Mouse (Mus musculus): ENCODE data around the gene Espn. TPM values are rescaled to one million over a fixed set of nuclear protein-coding genes. Genes with fewer than 3 reads are reported as not detected.

Gene Espn
- polyA plus RNA-seq (2014; fragmentation: Nextera tagmentation; extraction: Ambion mirVana) = not detected in 2 replicates

DNA sequence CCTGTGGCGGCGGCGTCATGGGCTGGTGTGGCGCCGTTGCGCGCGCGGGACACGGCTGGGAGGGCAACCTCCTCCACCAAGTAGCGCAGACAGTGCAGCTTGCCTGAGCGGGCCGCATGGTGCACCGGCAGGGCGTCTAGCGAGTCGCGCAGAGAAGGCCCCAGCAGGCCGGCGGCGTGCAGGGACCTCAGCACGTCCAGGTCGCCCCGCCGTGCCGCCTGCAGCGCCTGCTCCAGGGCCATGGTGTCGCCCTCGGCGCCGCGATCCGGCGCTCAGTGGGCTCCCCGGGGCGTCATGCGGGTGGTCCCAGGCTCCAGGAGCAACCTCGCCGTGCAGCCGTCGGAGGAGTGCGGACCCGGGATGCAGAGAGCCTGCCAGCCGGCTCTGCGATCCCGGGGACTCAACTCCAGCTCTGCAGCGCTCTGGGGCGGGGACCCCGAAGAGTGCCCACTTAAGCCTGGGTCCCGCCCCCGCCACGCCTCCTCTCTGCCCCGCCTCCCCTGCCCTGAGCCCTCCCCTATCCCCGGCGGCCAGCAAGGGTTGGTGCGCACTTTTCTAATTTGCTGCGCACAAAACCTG is at the start of gene Espn:
Espn (minus strand) TSS at position 406 of the 579 bp plus-strand sequence.
- H3K4me2 ChIP-seq (ENCODE audit: low read length) = peak within 1 kb of the TSS; percentile 41
- H3K4me1 ChIP-seq (ENCODE audit: control insufficient read depth, insufficient read depth, low read length) = peaks cover 6% of the 10 kb centered on the region; the same call in 1 of the 2 replicates
- no peak within 1 kb of the TSS for H3K27ac ChIP-seq (replicated peaks; ENCODE audit: low read depth, low read length)
- peak; percentile 61 for DNase-seq
- H3K36me3 ChIP-seq (ENCODE audit: control insufficient read depth, insufficient read depth, low read length) = no peaks in the 10 kb centered on the region
- H3K4me3 ChIP-seq (replicated peaks; ENCODE audit: low read depth, low read length) = peak within 1 kb of the TSS; percentile 20
- 1% methylated on average over 57 of the region's 57 CpGs for WGBS
- ATAC-seq (ENCODE audit: low FRiP score, low TSS enrichment) = no peak
- 0 out of 2 replicates have a peak within 1 kb of the TSS, but pooled peaks have one; percentile 23 for H3K9ac ChIP-seq (replicated peaks; ENCODE audit: low read length)
- H3K9me3 ChIP-seq (ENCODE audit: control insufficient read depth, low read length) = no peaks in the 10 kb centered on the region
- H3K27me3 ChIP-seq (ENCODE audit: control insufficient read depth, insufficient read depth, low read length) = peaks cover 40% of the 10 kb centered on the region

DNA sequence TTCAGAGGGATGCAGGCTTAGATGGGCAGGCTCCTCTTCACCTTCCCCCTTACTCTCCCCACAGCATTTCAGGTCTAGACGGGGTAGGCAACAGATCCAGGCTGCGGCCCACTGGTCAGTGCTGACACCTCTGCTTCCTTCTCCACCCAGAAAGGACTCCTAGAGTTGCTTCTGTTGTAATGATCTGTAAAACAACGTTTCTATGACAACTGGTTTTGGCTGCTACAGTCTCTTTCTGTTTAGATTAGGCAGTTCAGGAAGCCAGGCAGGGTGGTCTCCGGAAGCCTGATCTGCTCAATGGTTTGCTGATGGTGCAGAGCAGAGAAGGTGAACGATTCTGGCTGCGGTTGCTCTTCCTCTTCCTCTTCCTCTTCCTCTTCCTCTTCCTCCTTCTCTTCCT is 49.3 kb upstream of the Espn start:
- no peaks in the 10 kb centered on the region for H3K4me1 ChIP-seq (ENCODE audit: control insufficient read depth, insufficient read depth, low read length)
- 78% methylated on average over 6 of the region's 6 CpGs for WGBS
- H3K36me3 ChIP-seq (ENCODE audit: control insufficient read depth, insufficient read depth, low read length) = no peaks in the 10 kb centered on the region
- no peak for DNase-seq
- H3K27ac ChIP-seq (replicated peaks; ENCODE audit: low read depth, low read length) = no peak overlapping the region
- H3K9me3 ChIP-seq (ENCODE audit: control insufficient read depth, low read length) = no peaks in the 10 kb centered on the region
- ATAC-seq (ENCODE audit: low FRiP score, low TSS enrichment) = no peak
- no peak overlapping the region for H3K9ac ChIP-seq (replicated peaks; ENCODE audit: low read length)
- no peak overlapping the region for H3K4me2 ChIP-seq (ENCODE audit: low read length)
- no peaks in the 10 kb centered on the region for H3K27me3 ChIP-seq (ENCODE audit: control insufficient read depth, insufficient read depth, low read length)
- H3K4me3 ChIP-seq (replicated peaks; ENCODE audit: low read depth, low read length) = no peak overlapping the region

DNA sequence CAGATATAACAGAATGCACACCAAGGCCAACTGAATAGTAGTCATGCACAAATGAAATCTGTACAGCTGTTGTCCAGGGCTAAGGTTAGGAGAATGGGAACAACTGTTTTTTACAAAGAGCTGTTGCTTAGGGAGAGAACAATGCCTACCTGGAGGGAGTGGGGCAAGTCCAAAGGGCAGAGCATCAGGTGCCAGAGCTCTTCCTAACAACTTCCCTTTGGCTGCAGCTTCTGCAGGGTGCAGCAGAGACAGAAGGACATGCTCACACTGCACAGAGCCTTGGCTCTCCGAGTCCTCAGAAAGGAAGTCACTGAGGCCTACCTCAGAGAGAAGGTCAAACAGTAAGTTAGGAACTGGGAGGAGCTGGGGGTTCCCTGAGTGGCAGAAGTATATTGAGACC is 47.4 kb upstream of the Espn start:
- ATAC-seq (ENCODE audit: low FRiP score, low TSS enrichment) (no peak), DNase-seq (no peak)
- H3K4me1 ChIP-seq (ENCODE audit: control insufficient read depth, insufficient read depth, low read length) = no peaks in the 10 kb centered on the region
- no peaks in the 10 kb centered on the region for H3K9me3 ChIP-seq (ENCODE audit: control insufficient read depth, low read length)
- H3K36me3 ChIP-seq (ENCODE audit: control insufficient read depth, insufficient read depth, low read length) = no peaks in the 10 kb centered on the region
- no peak overlapping the region for H3K9ac ChIP-seq (replicated peaks; ENCODE audit: low read length)
- H3K4me3 ChIP-seq (replicated peaks; ENCODE audit: low read depth, low read length) = no peak overlapping the region
- no peak overlapping the region for H3K4me2 ChIP-seq (ENCODE audit: low read length)
- no peak overlapping the region for H3K27ac ChIP-seq (replicated peaks; ENCODE audit: low read depth, low read length)
- H3K27me3 ChIP-seq (ENCODE audit: control insufficient read depth, insufficient read depth, low read length) = no peaks in the 10 kb centered on the region
- 70% methylated on average over 1 of the region's 1 CpGs for WGBS

DNA sequence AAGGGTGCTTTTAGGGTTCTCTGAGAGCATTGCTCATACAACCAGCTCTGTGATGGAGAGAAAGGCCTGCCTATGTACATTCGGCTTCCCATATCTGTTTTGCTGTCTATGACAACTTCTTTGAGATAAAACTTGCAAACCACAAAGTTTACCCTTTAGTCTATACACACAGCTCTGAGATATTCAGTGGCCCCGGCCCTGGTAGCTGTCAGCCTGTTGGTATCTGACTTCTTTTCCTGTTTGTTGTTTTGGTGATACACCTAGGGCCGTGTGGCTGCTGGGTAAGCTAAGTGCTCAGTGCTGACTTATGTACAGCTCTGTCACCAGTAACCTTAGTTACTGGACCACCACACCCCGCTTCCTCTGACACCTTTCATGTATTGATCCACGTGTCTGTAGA is 45.4 kb upstream of the Espn start:
- H3K9me3 ChIP-seq (ENCODE audit: control insufficient read depth, low read length) = no peaks in the 10 kb centered on the region
- ATAC-seq (ENCODE audit: low FRiP score, low TSS enrichment) = no peak
- WGBS = 88% methylated on average over 5 of the region's 5 CpGs

DNA sequence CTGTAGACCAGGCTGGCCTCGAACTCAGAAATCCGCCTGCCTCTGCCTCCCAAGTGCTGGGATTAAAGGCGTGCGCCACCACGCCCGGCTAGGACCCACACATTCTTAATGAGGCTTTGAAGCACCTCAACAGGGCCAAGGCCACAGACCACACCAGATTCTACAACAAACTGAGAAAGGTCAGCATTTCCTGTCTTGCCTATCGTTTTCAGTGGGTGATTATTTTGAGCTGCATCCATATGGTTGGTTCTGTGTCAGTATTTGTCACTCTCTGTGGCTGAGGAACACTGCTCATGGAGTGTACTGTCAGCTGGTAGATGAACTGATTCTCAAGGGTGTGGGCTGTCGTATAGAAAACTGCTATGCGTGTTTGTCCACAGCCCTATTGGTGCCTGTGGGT is 44.1 kb upstream of the Espn start:
- Histone ChIP-seq H3K4me2 (ENCODE audit: low read length) (no peak overlapping the region), H3K36me3 (ENCODE audit: control insufficient read depth, insufficient read depth, low read length) (no peaks in the 10 kb centered on the region), H3K9ac (replicated peaks; ENCODE audit: low read length) (no peak overlapping the region), H3K4me3 (replicated peaks; ENCODE audit: low read depth, low read length) (no peak overlapping the region), H3K27me3 (ENCODE audit: control insufficient read depth, insufficient read depth, low read length) (no peaks in the 10 kb centered on the region), H3K27ac (replicated peaks; ENCODE audit: low read depth, low read length) (no peak overlapping the region), H3K4me1 (ENCODE audit: control insufficient read depth, insufficient read depth, low read length) (no peaks in the 10 kb centered on the region), H3K9me3 (ENCODE audit: control insufficient read depth, low read length) (no peaks in the 10 kb centered on the region)
- DNase-seq (no peak), ATAC-seq (ENCODE audit: low FRiP score, low TSS enrichment) (no peak)
- WGBS = 92% methylated on average over 9 of the region's 9 CpGs

More for the DNA sequence above, 45.4 kb upstream of the Espn start:
- Histone ChIP-seq H3K4me3 (replicated peaks; ENCODE audit: low read depth, low read length) (no peak overlapping the region), H3K4me1 (ENCODE audit: control insufficient read depth, insufficient read depth, low read length) (no peaks in the 10 kb centered on the region), H3K27me3 (ENCODE audit: control insufficient read depth, insufficient read depth, low read length) (no peaks in the 10 kb centered on the region), H3K27ac (replicated peaks; ENCODE audit: low read depth, low read length) (no peak overlapping the region), H3K36me3 (ENCODE audit: control insufficient read depth, insufficient read depth, low read length) (no peaks in the 10 kb centered on the region), H3K9ac (replicated peaks; ENCODE audit: low read length) (no peak overlapping the region), H3K4me2 (ENCODE audit: low read length) (no peak overlapping the region)
- DNase-seq = no peak

DNA sequence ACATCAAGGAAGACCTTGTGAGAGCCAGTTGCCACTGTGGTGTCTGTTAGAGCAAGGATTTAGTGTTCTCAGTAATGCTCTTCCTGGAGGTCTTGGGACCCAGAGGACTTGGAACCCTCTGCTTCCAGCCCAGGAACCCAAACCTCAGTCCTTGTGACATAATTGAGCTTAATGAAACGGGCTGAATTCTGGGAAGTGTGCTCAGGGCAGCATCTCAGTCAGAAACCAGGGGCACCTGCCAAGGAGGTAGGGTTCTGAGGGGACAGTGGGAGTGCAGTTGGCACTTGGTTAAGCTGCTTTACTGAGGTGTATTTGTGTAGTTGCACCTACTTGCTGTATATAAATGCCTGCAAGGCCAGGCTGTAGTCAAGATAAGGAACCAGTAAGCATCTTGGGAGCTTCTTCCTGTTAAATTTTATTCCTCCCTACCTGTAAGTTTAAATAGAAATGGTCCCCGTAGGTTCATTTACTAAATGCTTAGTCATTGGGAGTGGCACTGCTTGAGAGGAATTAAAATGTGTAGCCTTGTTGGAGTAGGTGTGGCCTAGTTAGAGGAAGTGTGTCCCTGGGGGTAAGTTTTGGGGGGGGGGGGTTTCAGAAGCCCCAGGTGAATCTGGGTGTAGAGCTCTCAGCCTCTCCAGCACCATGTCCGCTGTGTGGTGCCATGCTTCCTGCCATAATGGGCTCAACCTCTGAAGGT is 42.5 kb upstream of the Espn start:
- H3K36me3 ChIP-seq (ENCODE audit: control insufficient read depth, insufficient read depth, low read length) = no peaks in the 10 kb centered on the region
- DNase-seq (no peak), ATAC-seq (ENCODE audit: low FRiP score, low TSS enrichment) (no peak)
- H3K9ac ChIP-seq (replicated peaks; ENCODE audit: low read length) = no peak overlapping the region
- H3K4me1 ChIP-seq (ENCODE audit: control insufficient read depth, insufficient read depth, low read length) = no peaks in the 10 kb centered on the region
- WGBS = 92% methylated on average over 3 of the region's 3 CpGs
- no peaks in the 10 kb centered on the region for H3K9me3 ChIP-seq (ENCODE audit: control insufficient read depth, low read length)
- H3K4me3 ChIP-seq (replicated peaks; ENCODE audit: low read depth, low read length) = no peak overlapping the region
- H3K4me2 ChIP-seq (ENCODE audit: low read length) = no peak overlapping the region
- H3K27ac ChIP-seq (replicated peaks; ENCODE audit: low read depth, low read length) = no peak overlapping the region
- no peaks in the 10 kb centered on the region for H3K27me3 ChIP-seq (ENCODE audit: control insufficient read depth, insufficient read depth, low read length)

DNA sequence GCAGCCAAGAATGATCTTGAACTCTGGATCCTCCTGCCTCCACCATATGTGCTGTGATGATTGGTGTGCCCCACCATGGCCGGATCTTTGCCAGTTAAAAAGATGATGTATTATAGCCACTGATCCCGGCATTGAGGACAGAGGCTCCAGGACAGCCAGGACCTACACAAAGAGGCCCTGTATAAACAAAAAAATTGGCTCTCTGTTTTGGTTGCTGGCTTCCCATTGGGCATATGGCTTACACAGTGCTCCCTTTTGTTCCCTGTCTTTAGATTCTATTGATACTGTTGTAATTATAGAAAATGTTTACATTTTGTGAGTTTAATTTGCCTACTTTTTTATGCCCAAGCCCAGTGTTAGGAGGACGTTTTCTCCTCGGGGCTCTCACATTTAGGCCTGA is 40.4 kb upstream of the Espn start:
- no peak overlapping the region for H3K4me2 ChIP-seq (ENCODE audit: low read length)
- H3K4me1 ChIP-seq (ENCODE audit: control insufficient read depth, insufficient read depth, low read length) = no peaks in the 10 kb centered on the region
- H3K36me3 ChIP-seq (ENCODE audit: control insufficient read depth, insufficient read depth, low read length) = no peaks in the 10 kb centered on the region
- no peak for ATAC-seq (ENCODE audit: low FRiP score, low TSS enrichment)
- DNase-seq = no peak
- no peak overlapping the region for H3K27ac ChIP-seq (replicated peaks; ENCODE audit: low read depth, low read length)
- WGBS = 53% methylated on average over 4 of the region's 4 CpGs
- H3K9me3 ChIP-seq (ENCODE audit: control insufficient read depth, low read length) = no peaks in the 10 kb centered on the region
- no peak overlapping the region for H3K4me3 ChIP-seq (replicated peaks; ENCODE audit: low read depth, low read length)
- H3K27me3 ChIP-seq (ENCODE audit: control insufficient read depth, insufficient read depth, low read length) = no peaks in the 10 kb centered on the region
- no peak overlapping the region for H3K9ac ChIP-seq (replicated peaks; ENCODE audit: low read length)

DNA sequence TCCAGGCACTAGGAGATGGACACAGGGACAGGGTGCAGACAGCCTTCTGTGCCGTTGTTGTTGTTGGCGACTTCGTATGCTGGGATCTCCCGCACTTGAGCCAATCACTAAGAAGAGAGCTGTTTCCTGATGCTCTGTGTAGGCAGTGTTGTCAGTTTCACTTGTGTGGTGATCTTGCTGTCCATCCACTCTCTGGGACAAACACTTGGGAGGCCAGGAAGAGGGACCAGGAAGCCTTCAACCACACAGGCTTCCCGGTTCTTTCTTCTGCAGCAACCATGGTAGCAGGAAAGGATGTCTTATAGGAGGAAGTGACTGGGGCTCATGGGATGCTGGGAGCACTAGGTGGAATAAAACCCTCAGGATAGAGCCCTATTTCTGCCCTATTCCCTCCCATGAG is 38.5 kb upstream of the Espn start:
- Histone ChIP-seq H3K4me1 (ENCODE audit: control insufficient read depth, insufficient read depth, low read length) (peaks cover 9% of the 10 kb centered on the region), H3K9ac (replicated peaks; ENCODE audit: low read length) (no peak overlapping the region), H3K36me3 (ENCODE audit: control insufficient read depth, insufficient read depth, low read length) (no peaks in the 10 kb centered on the region), H3K27me3 (ENCODE audit: control insufficient read depth, insufficient read depth, low read length) (no peaks in the 10 kb centered on the region), H3K4me3 (replicated peaks; ENCODE audit: low read depth, low read length) (no peak overlapping the region), H3K4me2 (ENCODE audit: low read length) (no peak overlapping the region), H3K9me3 (ENCODE audit: control insufficient read depth, low read length) (no peaks in the 10 kb centered on the region), H3K27ac (replicated peaks; ENCODE audit: low read depth, low read length) (no peak overlapping the region)
- no peak for ATAC-seq (ENCODE audit: low FRiP score, low TSS enrichment)
- no peak for DNase-seq
- 83% methylated on average over 5 of the region's 5 CpGs for WGBS

DNA sequence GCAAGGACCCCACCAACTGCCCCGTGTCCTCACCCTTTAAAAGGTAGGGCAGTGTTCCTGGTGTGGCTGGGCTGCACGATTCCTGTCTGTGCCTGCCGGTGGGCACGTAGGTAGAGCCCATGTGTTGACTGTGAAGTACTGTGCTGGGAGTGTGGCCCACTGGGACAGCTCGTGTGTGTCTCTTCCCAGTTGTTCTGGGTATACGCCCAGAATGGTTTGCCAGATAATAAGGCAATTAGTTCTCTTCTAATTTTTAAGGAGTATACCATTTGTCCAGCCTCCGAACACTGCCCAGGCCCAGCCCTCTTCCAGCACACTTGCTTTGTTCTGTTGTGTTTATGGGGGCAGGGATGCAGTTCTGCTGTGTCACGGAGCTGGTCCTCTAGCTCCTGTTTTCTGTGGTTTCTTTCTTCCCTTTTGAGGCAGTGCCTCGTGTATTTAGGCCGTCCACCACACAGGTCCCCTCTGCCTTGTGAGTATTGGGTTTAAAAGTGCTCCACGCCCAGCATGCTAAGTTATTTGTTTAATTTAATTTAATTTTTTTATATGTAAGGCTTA is 38.0 kb upstream of the Espn start:
- Histone ChIP-seq H3K9me3 (ENCODE audit: control insufficient read depth, low read length) (no peaks in the 10 kb centered on the region), H3K4me3 (replicated peaks; ENCODE audit: low read depth, low read length) (no peak overlapping the region), H3K4me1 (ENCODE audit: control insufficient read depth, insufficient read depth, low read length) (peaks cover 11% of the 10 kb centered on the region), H3K4me2 (ENCODE audit: low read length) (no peak overlapping the region), H3K27ac (replicated peaks; ENCODE audit: low read depth, low read length) (no peak overlapping the region), H3K27me3 (ENCODE audit: control insufficient read depth, insufficient read depth, low read length) (no peaks in the 10 kb centered on the region), H3K36me3 (ENCODE audit: control insufficient read depth, insufficient read depth, low read length) (no peaks in the 10 kb centered on the region), H3K9ac (replicated peaks; ENCODE audit: low read length) (no peak overlapping the region)
- 82% methylated on average over 11 of the region's 11 CpGs for WGBS
- ATAC-seq (ENCODE audit: low FRiP score, low TSS enrichment) (no peak), DNase-seq (no peak)
